Mouse (Mus musculus) spleen, adult 2 months (tissue): Measurements from ENCODE around the gene Lrrc1. TPM values are rescaled to one million over a fixed set of nuclear protein-coding genes. Genes with fewer than 3 reads are reported as not detected.

ENCODE experiments used
- DNase-seq, 2 experiments: peaks; one replicate each; pipeline versions ENCODE4 v3.0.0 to v3.0.0-alpha.2; 2012 to 2021; ENCODE audit warnings: low spot score in 2 of 2, low read depth in 1 of 2
- H3K27ac ChIP-seq: fragments of 200-500 bp; 2 replicates; pipeline ENCODE4 v1.5.1; 2012; ENCODE audit warnings: low read length, inconsistent platforms; ENCODE audit not compliant: insufficient read depth
- H3K27me3 ChIP-seq: fragments of 200-500 bp; 2 replicates; pipeline ENCODE4 v1.6.1; 2012; ENCODE audit warnings: mild to moderate bottlenecking, moderate library complexity, low read length, inconsistent platforms; ENCODE audit not compliant: control insufficient read depth, insufficient read depth
- H3K36me3 ChIP-seq: fragments of 200-500 bp; 2 replicates; pipeline ENCODE4 v1.6.1; 2012; ENCODE audit warnings: mild to moderate bottlenecking, low read length, inconsistent platforms; ENCODE audit not compliant: control insufficient read depth, insufficient read depth
- H3K4me1 ChIP-seq: fragments of 200-500 bp; 2 replicates; pipeline ENCODE4 v1.6.1; 2011; ENCODE audit warnings: inconsistent platforms; ENCODE audit not compliant: control insufficient read depth, insufficient read depth, insufficient read length
- H3K4me3 ChIP-seq: fragments of 200-500 bp; 2 replicates; pipeline ENCODE4 v1.5.1; 2011; ENCODE audit warnings: mild to moderate bottlenecking, inconsistent platforms; ENCODE audit not compliant: insufficient read depth, insufficient read length; ENCODE audit errors: extremely low read depth
- CTCF ChIP-seq: fragments of 200-500 bp; IDR thresholded peaks from 2 replicates; pipeline ENCODE4 v1.5.1; 2011; ENCODE audit warnings: mild to moderate bottlenecking, inconsistent platforms; ENCODE audit not compliant: insufficient read depth, insufficient read length, insufficient replicate concordance; ENCODE audit errors: extremely low read depth
- POLR2A ChIP-seq: fragments of 200-500 bp; IDR thresholded peaks from 2 replicates; pipeline ENCODE4 v1.6.1; 2011; ENCODE audit warnings: low read depth, low read length, inconsistent platforms
- WGBS: fragments of 180-500 bp; shearing (Covaris S2); methylation state at CpG from one replicate; pipeline ENCODE4 v1.1.7; 2018; 5-methylcytosine and 5-hydroxymethylcytosine counted together
- polyA plus RNA-seq: library from polyadenylated mRNA; depleted of rRNA; stranded (reverse); fragments of >200 nt; gene quantifications from 2 replicates; pipeline ENCODE4 v1.2.3, GENCODE M21; 2012

The Lrrc1 gene
- polyA plus RNA-seq, 1 experiment = 12.7 TPM

DNA sequence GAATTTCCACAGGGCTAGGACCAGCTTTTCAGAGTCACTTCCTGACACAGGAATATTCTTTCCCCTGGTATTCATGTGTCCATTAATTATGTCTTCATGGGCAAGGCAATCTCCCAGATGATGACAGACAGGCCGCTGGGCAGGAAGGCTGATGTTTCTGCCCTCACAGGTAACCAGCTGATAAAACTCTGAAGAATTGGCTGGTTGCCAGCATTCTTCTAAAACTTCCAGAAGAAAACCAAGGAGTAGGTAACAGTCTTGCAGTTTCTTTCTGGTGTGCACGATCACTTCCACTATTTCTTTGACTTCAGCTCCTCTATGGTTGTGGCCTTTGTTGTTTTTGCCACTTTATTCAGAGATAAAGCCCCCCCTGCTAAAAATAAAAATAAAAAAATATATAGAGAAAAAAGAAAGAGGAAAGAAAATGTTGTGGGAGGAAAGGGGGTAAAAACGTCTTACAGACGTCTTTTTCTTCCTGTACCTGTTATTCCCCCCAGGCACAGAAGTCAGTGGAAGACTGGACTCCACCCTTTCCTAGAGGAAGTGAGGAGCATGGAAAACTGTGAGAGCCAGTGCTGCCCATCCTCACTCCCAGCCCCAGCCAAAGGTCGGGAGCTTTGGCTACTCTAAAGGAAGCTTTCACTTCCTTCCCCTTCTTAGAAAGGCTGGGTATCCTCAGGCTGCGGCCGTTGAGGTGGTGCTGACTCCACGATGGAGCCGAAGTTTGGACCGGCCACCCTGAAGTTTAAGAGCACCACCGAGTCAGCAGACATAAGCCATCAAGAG lies 115.2 kb downstream of the Lrrc1 start:
- H3K27me3 ChIP-seq = no peaks in the 10 kb centered on the region
- H3K4me1 ChIP-seq = no peaks in the 10 kb centered on the region
- WGBS = 36% methylated on average over 11 of the region's 11 CpGs
- H3K27ac ChIP-seq = no peak overlapping the region
- H3K4me3 ChIP-seq = no peak overlapping the region
- peaks cover 5% of the 10 kb centered on the region for H3K36me3 ChIP-seq
- no peak for DNase-seq
- TF ChIP-seq POLR2A = no peak
- no peak for TF ChIP-seq CTCF

DNA sequence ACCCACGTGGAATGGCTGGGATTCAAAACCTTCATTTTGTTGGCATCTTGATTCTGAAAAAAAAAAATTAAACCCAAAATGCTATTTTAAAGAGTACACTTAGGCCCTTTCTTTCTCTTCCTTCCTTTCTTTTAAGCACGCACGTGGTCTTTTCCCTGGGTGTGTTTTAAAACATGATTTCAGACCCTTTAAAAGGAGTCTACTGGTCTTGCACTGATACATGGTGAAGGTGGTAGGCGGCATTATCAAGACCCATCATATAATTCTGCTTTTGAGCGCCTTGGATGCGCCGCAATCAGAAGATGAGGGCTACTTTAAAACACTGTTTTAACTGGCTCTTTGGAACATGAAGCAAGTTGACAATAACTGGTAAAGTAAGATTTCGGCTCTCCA lies 115.9 kb downstream of the Lrrc1 start:
- TF ChIP-seq CTCF = no peak
- TF ChIP-seq POLR2A = no peak
- H3K27ac ChIP-seq = no peak overlapping the region
- 82% methylated on average over 8 of the region's 8 CpGs for WGBS
- peaks cover 5% of the 10 kb centered on the region for H3K36me3 ChIP-seq
- no peaks in the 10 kb centered on the region for H3K4me1 ChIP-seq
- no peaks in the 10 kb centered on the region for H3K27me3 ChIP-seq
- no peak for DNase-seq
- H3K4me3 ChIP-seq = no peak overlapping the region

DNA sequence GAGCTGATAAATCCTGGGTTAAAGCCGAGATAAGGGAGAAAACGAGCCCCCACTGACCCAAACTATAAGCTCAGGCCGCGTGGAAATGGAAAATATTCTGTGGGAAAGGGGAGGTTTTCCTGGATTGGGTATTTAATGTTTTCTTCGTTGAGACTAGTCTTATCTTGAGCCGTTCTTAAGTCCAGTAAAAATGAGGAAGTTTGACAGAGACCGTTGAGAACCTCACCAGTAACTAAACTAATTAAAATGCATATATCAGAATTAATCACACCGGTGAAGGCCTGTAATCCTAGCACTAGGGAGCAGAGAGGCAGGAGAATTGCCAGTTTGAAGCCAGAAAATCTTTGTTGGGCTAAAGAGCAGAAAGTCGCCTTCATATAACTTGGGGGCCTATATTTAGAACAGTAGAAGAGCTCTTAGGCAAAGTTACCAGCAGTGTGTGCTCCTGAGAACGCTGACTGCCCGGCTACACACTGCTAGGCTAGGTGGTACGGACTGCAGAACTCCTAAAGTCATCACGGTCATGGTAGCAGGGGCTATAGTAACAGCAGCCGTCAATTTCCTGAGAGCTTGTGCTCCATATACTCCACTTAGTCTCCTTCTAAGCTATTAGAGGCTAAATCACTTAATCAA lies 116.4 kb downstream of the Lrrc1 start:
- TF ChIP-seq POLR2A = no peak
- DNase-seq = no peak
- 26% methylated on average over 14 of the region's 14 CpGs for WGBS
- Histone ChIP-seq H3K36me3 (peaks cover 4% of the 10 kb centered on the region), H3K27ac (no peak overlapping the region), H3K4me1 (no peaks in the 10 kb centered on the region), H3K27me3 (no peaks in the 10 kb centered on the region), H3K4me3 (no peak overlapping the region)

DNA sequence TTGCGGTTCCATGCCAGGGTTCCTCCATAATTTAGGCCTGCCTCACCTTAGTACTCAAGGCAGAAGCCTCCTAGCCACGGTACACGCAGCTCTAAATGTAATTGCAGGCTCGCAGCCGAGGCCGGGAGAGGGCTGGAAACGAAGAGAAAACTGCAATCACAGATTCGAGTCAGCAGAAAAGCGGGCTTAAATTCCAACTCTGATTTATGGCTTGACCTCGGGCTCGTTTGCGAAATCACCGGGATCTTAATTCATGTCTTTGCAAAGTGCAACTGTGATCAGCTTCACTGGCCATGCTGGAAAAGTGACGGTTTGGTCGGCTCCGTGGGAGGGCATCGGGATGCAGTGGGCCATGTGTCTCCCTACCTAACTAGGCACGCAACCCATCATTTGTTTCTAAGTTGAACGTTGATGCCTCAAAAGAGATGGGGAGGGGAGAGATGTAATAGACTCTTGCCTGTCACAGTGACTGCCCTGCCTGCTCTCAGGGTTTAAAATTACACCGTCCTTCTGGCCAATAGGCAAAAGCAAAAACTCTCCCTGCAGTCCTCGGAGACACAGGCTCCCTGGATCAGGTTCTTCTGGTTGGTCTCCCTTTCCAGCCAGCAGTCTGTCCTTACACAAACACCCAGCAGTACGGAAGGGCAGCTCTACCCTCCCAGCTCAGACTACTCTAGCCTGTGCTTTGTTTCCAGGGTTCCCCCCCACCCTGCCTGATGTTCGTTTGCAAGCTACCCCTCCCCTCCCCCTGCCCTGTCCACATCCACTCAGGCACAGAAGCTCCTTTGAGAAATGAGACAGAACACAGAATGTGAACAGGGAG lies 117.2 kb downstream of the Lrrc1 start:
- TF ChIP-seq POLR2A (no peak), CTCF (no peak)
- Histone ChIP-seq H3K27me3 (no peaks in the 10 kb centered on the region), H3K4me3 (no peak overlapping the region), H3K36me3 (peaks cover 4% of the 10 kb centered on the region), H3K4me1 (no peaks in the 10 kb centered on the region), H3K27ac (no peak overlapping the region)
- no peak for DNase-seq
- 78% methylated on average over 23 of the region's 23 CpGs for WGBS

DNA sequence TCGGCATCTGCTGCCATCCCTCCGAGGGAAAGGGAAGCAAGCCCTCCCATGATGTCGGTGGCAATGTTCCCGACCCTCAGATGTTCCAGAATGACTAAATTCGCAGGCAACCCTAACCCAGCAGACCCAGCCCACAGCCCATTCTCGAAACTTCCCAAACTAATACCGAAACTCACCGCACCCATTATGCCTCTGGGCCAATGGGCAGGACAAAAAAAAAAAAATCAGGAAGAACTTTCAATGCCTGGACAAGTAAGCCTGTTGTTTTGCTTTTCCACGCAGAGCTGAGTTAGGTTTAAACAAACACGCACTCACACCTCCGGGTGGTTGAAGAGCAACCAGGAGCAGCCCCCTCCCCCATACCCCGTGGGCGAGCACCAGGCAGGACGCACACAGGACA lies 118.6 kb downstream of the Lrrc1 start:
- no peak for DNase-seq
- Histone ChIP-seq H3K4me3 (no peak overlapping the region), H3K4me1 (no peaks in the 10 kb centered on the region), H3K27me3 (no peaks in the 10 kb centered on the region), H3K27ac (no peak overlapping the region), H3K36me3 (no peaks in the 10 kb centered on the region)
- WGBS = 86% methylated on average over 14 of the region's 14 CpGs
- TF ChIP-seq POLR2A (no peak), CTCF (no peak)

DNA sequence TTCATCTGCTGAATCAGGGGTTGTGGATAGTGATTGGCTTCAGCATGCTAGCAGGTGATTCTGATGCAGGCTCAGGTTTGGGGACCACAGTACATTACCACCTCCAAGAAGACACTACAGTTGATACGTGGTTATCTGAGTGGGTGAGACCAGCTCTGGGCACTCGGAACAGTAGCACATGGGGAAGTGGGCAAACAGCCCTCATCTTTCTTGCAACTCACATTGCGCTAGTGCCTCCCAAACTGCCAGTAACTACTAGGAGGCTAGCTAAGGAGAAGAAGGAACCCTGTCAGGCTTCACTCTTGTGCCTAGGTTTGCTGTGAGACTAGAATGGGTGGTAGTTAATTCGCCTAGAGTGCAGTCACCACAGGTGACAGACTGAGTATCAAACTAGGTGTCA lies 119.1 kb downstream of the Lrrc1 start:
- Histone ChIP-seq H3K36me3 (no peaks in the 10 kb centered on the region), H3K27me3 (no peaks in the 10 kb centered on the region), H3K4me1 (no peaks in the 10 kb centered on the region), H3K4me3 (no peak overlapping the region), H3K27ac (no peak overlapping the region)
- WGBS = 50% methylated on average over 4 of the region's 4 CpGs
- no peak for DNase-seq
- TF ChIP-seq POLR2A (no peak), CTCF (no peak)
